Comparison of ENCODE assay signal across 9 mouse cellular contexts in the genomic region with DNA sequence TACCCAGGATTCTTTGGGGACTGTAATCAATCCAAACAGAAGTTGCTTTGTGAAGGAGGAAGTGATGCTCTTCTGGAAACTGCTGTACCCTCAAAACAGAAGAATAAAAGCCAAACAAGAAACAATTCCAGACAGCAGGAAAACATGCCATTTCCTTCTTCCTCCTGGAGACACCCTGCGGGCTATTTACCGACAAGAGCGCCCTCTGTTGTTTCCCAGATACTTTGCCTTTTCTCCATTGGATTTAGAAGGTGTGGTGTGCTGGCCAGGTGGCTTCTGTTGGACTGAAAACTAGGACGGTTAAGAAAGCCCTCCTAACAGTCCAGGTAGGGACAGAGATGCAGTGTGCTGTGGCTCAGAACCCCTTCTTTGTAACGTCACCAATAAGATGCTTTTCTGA.
DNase-seq lines count a peak whose midpoint lies in the region; ATAC-seq and TF ChIP-seq lines count a peak whose summit lies in the region.
"Had no signal": no experiment of that assay in that cellular context is flagged by ENCODE, and none has a peak within 500 bp of the region (broad histone marks: within the 10 kb centered on the region; RNA-seq: fewer than 3 reads in every experiment).

No protein-coding gene starts in this region.

- H3K27me3 ChIP-seq in heart, adult 2 months (ENCODE audit: control insufficient read depth, insufficient read depth, low read length): no peaks in the 10 kb centered on the region
- no peaks in the 10 kb centered on the region for H3K27me3 ChIP-seq in heart, embryonic 12.5 days (replicated peaks)
- H3K27me3 ChIP-seq in ES-Bruce4 (ENCODE audit: control insufficient read depth, insufficient read depth, low read length, poor library complexity, severe bottlenecking): no peaks in the 10 kb centered on the region

- no peak for TF ChIP-seq EP300 in heart, adult 2 months (IDR thresholded peaks at IDR 0.05; ENCODE audit: insufficient read depth, low read depth, low read length)
- no peak for TF ChIP-seq EP300 in ES-Bruce4 (IDR thresholded peaks at IDR 0.05; ENCODE audit: insufficient read depth, low read depth, low read length)

- 14% methylated on average over 5 of the region's 5 CpGs for WGBS in heart, adult 2 months
- 13% methylated on average over 5 of the region's 5 CpGs for WGBS in heart, embryonic 12.5 days

- H3K27ac ChIP-seq in heart, adult 2 months: no peak overlapping the region
- no peak overlapping the region for H3K27ac ChIP-seq in heart, embryonic 12.5 days (ENCODE audit: poor library complexity, severe bottlenecking)
- no peak overlapping the region for H3K27ac ChIP-seq in ES-Bruce4 (ENCODE audit: insufficient read depth, low read length)
- H3K27ac ChIP-seq: kidney, embryonic 15.5 days had no signal

- no peaks in the 10 kb centered on the region for H3K9me3 ChIP-seq in heart, embryonic 12.5 days (replicated peaks)
- H3K9me3 ChIP-seq in ES-Bruce4 (replicated peaks; ENCODE audit: control insufficient read depth, insufficient read depth, low read length, poor library complexity, severe bottlenecking): no peaks in the 10 kb centered on the region
- H3K9me3 ChIP-seq: kidney, embryonic 15.5 days had no signal

- no peak overlapping the region for H3K9ac ChIP-seq in heart, adult 2 months (ENCODE audit: low read depth, low read length)
- no peak overlapping the region for H3K9ac ChIP-seq in heart, embryonic 12.5 days
- no peak overlapping the region for H3K9ac ChIP-seq in ES-Bruce4 (ENCODE audit: low read depth, poor library complexity, severe bottlenecking)
- H3K9ac ChIP-seq: kidney, embryonic 15.5 days had no signal

- H3K4me2 ChIP-seq in heart, embryonic 12.5 days: no peak overlapping the region
- H3K4me2 ChIP-seq: kidney, embryonic 15.5 days had no signal

- peak; percentile 54 for TF ChIP-seq CTCF in heart, adult 2 months (IDR thresholded peaks at IDR 0.05)
- TF ChIP-seq CTCF in ES-Bruce4 (IDR thresholded peaks at IDR 0.05; ENCODE audit: low read depth, low read length): peak; percentile 23

- H3K4me1 ChIP-seq in heart, adult 2 months (ENCODE audit: control insufficient read depth, insufficient read depth, low read length): no peaks in the 10 kb centered on the region
- peaks cover 4% of the 10 kb centered on the region; the same call in 1 of the 2 replicates for H3K4me1 ChIP-seq in heart, embryonic 12.5 days (replicated peaks)
- H3K4me1 ChIP-seq in ES-Bruce4 (ENCODE audit: control insufficient read depth, insufficient read depth, low read length): no peaks in the 10 kb centered on the region
- H3K4me1 ChIP-seq: kidney, embryonic 15.5 days had no signal

- no peaks in the 10 kb centered on the region for H3K36me3 ChIP-seq in heart, adult 2 months (ENCODE audit: control insufficient read depth, insufficient read depth, low read length)
- no peaks in the 10 kb centered on the region for H3K36me3 ChIP-seq in heart, embryonic 12.5 days
- H3K36me3 ChIP-seq in ES-Bruce4 (ENCODE audit: control insufficient read depth, insufficient read depth, low read length, poor library complexity, severe bottlenecking): no peaks in the 10 kb centered on the region
- H3K36me3 ChIP-seq: kidney, embryonic 15.5 days had no signal

- DNase-seq in heart, adult 2 months: no peak
- peak; percentile 16 to 26 for DNase-seq in left cerebral cortex, postnatal 25 days (ENCODE audit: low spot score in 2 of 2)
- DNase-seq in left cerebral cortex, postnatal 4 days: no peak
- peak; percentile 36 for DNase-seq in brain, adult 2 months (ENCODE audit: low read depth, low spot score)
- DNase-seq in adipocyte (ENCODE audit: low spot score): no peak
- DNase-seq in cerebellum, adult 9-10 months: no peak

- H3K79me2 ChIP-seq in heart, adult 2 months (replicated peaks; ENCODE audit: control insufficient read depth, insufficient read depth, low read length): no peaks in the 10 kb centered on the region

- ATAC-seq in heart, embryonic 12.5 days (ENCODE audit: insufficient number of reproducible peaks, low FRiP score): no peak

- intact Hi-C loops in heart, adult 2 months (cut with DNase I): loop anchor here (5.0 kb wide), 2 partner anchors 125 to 150 kb away; no protein-coding TSS in a partner anchor
- intact Hi-C loops in left cerebral cortex, postnatal 25 days (cut with DNase I): loop anchor here (10.0 kb wide), 1 partner anchor 128 kb away; no protein-coding TSS in a partner anchor
- intact Hi-C loops in left cerebral cortex, postnatal 4 days (cut with DNase I): loop anchor here (10.0 kb wide), 1 partner anchor 128 kb away; no protein-coding TSS in a partner anchor

- no peak overlapping the region for H3K4me3 ChIP-seq in heart, adult 2 months
- H3K4me3 ChIP-seq in heart, embryonic 12.5 days: no peak overlapping the region
- no peak overlapping the region for H3K4me3 ChIP-seq in ES-Bruce4 (ENCODE audit: low read depth, low read length)
- H3K4me3 ChIP-seq: kidney, embryonic 15.5 days had no signal

- TF ChIP-seq POLR2A in heart, adult 2 months (IDR thresholded peaks at IDR 0.05; ENCODE audit: insufficient read depth, low read depth, low read length): no peak
- no peak for TF ChIP-seq POLR2A in ES-Bruce4 (IDR thresholded peaks at IDR 0.05; ENCODE audit: insufficient read depth, low read length)

Comparison
In these comparisons a context has a peak if more than half of its experiments do, and no peak if none do; other contexts are left out.
1. DNase-seq: peak in left cerebral cortex, postnatal 25 days (2 of 2) and brain, adult 2 months (single experiment); none in heart, adult 2 months (0 of 2), left cerebral cortex, postnatal 4 days (single experiment), adipocyte (single experiment) and cerebellum, adult 9-10 months (single experiment).